29 mouse cellular contexts compared by ENCODE assay signal in the genomic region with DNA sequence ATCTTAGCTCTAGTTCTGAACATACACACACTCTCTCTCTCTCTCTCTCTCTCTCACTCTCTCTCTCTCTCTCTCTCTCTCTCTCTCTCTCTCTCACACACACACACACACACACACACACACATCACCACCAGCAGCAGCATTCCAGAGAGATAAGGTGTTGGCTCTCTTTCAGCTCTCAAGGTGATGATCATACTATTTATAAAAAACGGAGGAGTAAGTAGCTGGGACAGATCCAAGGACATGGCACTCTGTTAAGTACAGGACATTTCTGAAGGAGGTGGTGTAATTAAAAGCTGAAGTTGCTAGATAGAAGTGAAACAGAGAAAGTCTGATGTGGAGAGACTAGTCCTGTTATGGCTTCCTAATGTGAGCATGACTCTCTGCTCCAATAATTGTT. TPM values are rescaled to one million over a fixed set of nuclear protein-coding genes. Genes with fewer than 3 reads are reported as not detected.
"Had no signal": no experiment of that assay in that cellular context is flagged by ENCODE, and none has a peak within 500 bp of the region (broad histone marks: within the 10 kb centered on the region; RNA-seq: fewer than 3 reads in every experiment).

No protein-coding gene starts in this region.

- H3K27me3 ChIP-seq: limb, embryonic 13.5 days; liver, embryonic 12.5 days; liver, embryonic 15.5 days; lung, embryonic 15.5 days had no signal

- H3K9me3 ChIP-seq: limb, embryonic 10.5 days; limb, embryonic 13.5 days; liver, embryonic 12.5 days; liver, embryonic 15.5 days; lung, embryonic 15.5 days had no signal

- H3K4me2 ChIP-seq: limb, embryonic 13.5 days; liver, embryonic 12.5 days; liver, embryonic 15.5 days; lung, embryonic 15.5 days; midbrain, embryonic 11.5 days had no signal

- ATAC-seq: liver, embryonic 12.5 days had no signal

- H3K36me3 ChIP-seq: limb, embryonic 10.5 days; limb, embryonic 13.5 days; liver, embryonic 12.5 days; liver, embryonic 15.5 days; lung, embryonic 15.5 days had no signal

- H3K27ac ChIP-seq: kidney, postnatal 0 days; layer of hippocampus, adult 2 months; limb, embryonic 10.5 days; limb, embryonic 13.5 days; liver, embryonic 12.5 days; liver, embryonic 15.5 days; lung, embryonic 15.5 days had no signal

- H3K4me3 ChIP-seq: layer of hippocampus, adult 2 months; limb, embryonic 10.5 days; limb, embryonic 13.5 days; liver, embryonic 12.5 days; liver, embryonic 15.5 days; lung, embryonic 15.5 days had no signal

- DNase-seq: kidney, postnatal 25 days; layer of hippocampus, adult 9-11 months; liver; lung, adult 18-20 months; lung, postnatal 10 days; lung, postnatal 36 days; midbrain, embryonic 14.5 days; thymus, adult 2 months; thymus, postnatal 25 days had no signal

- H3K4me1 ChIP-seq: limb, embryonic 10.5 days; limb, embryonic 13.5 days; liver, embryonic 12.5 days; liver, embryonic 15.5 days; lung, embryonic 15.5 days had no signal

- H3K9ac ChIP-seq: limb, embryonic 13.5 days; liver, embryonic 12.5 days; liver, embryonic 15.5 days; lung, embryonic 15.5 days had no signal

RNA-seq across cellular contexts. Expression of a gene that starts 41.5 kb away (rescaled TPM):
- total RNA-seq: layer of hippocampus, adult 2 months; layer of hippocampus, postnatal 25 days; left cerebral cortex, adult 18-20 months; left cerebral cortex, postnatal 25 days; megakaryocyte progenitor cell, adult 5-6 weeks; megakaryocyte-erythroid progenitor cell, adult 5-6 weeks; midbrain, postnatal 0 days had no signal
- polyA plus RNA-seq: kidney, postnatal 0 days; large intestine, adult 2 months; limb, embryonic 10.5 days; limb, embryonic 13.5 days; liver, embryonic 12.5 days; liver, embryonic 15.5 days; lung, embryonic 15.5 days; midbrain, embryonic 11.5 days; midbrain, embryonic 14.5 days; midbrain, postnatal 0 days; neural tube, embryonic 11.5 days; neural tube, embryonic 14.5 days; small intestine, adult 2 months; spleen, adult 2 months; stomach, embryonic 16.5 days; thymus, adult 2 months had no signal
